Mouse (Mus musculus) retina, embryonic 14.5 days (tissue): ENCODE measurements around the gene Stx6.

Experiments
- DNase-seq: peaks from one replicate; pipeline ENCODE4 v3.0.0-alpha.2; 2015; ENCODE audit warnings: low spot score

Gene Stx6

DNA sequence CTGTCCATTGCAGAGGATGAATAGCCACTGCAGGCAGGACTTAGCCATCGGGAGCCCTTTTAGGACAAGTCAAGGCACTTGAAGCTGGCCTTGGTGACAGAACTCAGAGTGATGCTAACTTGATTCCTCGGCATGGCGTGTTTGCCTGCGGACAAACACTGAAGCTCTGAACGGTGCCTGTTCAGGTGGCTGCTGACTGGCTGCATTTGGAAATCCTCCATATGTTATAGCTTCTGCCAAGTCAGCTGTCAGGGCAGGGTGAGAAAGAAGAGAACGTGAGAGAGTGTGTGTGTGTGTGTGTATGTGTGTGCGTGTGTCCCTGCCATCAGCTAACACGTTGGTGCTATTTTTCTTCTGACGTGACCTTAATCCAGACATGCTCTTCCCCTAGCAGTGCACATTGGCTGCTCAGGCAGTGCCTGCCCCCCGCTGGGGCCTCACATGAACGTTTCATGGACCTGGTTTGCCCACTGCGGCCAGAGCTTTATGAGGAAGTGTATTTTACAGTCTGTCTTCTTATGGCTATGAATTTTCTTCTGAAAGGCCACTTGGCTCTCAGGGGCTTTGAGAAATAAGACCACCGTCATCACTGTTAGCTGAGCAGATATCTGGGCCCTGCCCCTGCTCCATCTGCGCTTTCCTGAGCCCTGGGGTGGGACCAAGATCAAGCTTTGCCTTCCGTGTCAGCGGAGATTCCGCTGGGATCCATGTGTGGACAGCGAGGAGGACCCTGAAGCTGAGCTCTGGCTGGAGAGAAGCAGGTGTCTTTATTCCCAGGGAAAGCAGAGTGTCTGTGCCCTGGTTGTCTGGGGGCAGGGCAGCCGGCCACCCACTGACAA, 47.5 kb downstream of the Stx6 start:
- peak; percentile 66 for DNase-seq

DNA sequence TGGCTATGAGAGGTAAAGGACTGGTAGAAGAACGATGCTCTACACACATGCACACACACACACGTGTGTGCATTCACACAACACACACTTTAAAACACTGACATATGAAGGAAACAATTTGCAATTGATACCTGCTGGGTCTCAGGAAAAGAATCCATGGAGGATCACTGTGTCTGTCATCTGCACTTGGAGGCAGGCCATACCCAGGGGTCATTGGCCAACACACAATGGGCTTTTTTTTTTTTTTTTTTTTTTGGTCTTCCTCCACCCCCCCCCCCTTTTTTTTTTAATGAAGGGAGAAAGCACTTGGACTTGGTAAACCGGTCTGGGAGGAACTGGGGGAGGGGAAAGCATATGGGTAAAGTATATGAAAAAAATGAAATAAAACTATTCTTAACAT, 49.3 kb downstream of the Stx6 start:
- no peak for DNase-seq

DNA sequence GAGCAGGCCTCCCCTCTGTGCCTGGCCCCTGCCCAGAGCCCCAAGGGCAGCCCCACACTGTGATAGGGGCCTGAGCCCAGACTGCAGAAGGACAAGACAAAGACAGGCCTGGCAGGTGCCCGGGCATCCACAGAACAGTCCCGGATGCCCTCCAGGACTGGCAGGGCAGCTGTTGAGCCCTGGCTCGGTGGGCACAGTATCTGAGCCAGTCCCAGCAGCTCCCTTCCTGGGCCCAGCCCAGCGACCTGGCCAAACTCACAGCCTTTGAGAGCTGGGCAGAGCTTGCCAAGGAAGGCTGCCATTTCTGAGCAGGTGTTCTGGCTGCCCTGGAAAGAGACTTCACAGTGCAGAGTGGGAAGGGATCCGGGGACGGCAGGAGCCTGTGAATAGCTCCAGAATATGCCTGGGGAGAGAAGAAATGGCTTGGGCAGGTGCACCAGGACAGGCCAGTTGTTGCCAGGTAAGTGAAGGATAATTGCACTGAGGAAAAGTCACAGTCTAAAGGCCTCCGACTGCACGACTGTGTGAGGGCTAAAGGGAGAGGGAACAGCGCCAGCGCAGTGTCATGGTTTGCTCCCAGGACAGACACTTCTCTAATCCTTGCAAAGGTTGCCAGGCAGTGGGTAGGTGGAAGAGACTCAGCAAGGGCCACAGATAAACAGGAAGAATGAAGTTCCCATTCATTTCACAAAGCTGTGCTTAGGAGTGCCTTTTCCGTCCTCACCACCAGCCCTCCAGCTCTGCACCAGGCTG, 51.7 kb downstream of the Stx6 start:
- DNase-seq, result no peak

DNA sequence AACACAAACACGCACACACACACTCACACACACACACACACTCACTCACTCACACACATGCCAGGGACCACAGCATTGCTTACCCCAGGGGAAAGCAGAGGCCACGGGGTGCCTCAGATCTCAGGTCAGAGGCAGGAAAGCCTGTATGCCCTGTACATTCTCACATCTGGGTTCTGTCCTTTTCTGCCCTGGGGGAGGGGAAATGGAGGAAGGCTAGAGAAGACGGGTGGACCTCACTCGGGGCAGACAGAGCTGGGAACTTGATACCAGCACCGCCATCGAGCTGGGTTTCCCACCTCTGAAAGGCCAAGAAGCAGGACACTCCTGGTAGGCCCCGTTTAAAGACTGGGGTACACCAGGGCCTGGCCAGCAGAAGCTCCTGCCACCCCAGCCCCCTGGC, 52.5 kb downstream of the Stx6 start:
- no peak for DNase-seq

DNA sequence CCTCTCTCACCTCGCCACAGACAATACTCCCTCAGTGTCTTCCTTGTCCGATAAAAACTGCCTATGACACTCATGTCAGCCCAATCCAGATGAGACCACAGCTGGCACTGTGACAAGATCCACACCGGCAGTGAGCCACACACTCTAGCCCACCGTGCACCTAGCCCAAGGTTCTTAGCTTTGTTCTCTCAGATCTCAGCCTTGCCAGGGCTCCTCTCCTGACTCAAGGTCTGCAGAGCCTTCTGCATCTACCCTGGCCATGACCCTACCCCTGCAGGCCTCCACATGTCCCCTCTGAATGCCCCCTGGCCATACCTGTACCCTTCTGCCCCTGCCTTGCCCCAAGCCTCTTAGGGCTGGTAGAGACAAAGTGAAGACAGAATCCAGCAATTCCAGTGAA, 53.6 kb downstream of the Stx6 start:
- no peak for DNase-seq

DNA sequence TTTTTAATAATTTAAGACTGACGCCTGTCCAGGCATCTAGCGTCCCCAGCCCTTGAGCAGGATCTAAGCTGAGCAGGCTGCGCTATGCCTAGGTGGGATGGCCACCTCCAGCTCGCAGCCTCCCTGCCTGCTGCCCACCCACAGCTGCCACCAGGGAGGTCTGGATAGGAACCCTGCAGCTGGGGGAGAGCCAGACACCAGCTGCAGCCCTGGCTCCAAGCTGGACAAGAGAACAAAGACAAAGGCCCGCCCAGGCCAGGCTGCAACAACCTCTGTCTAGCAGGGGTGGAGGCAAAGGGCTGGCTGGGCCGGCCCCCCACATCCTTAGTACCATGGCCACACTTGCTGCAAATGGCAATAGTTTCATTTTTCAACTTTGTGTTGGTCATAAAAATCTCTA, 54.0 kb downstream of the Stx6 start:
- peak; percentile 75 for DNase-seq

DNA sequence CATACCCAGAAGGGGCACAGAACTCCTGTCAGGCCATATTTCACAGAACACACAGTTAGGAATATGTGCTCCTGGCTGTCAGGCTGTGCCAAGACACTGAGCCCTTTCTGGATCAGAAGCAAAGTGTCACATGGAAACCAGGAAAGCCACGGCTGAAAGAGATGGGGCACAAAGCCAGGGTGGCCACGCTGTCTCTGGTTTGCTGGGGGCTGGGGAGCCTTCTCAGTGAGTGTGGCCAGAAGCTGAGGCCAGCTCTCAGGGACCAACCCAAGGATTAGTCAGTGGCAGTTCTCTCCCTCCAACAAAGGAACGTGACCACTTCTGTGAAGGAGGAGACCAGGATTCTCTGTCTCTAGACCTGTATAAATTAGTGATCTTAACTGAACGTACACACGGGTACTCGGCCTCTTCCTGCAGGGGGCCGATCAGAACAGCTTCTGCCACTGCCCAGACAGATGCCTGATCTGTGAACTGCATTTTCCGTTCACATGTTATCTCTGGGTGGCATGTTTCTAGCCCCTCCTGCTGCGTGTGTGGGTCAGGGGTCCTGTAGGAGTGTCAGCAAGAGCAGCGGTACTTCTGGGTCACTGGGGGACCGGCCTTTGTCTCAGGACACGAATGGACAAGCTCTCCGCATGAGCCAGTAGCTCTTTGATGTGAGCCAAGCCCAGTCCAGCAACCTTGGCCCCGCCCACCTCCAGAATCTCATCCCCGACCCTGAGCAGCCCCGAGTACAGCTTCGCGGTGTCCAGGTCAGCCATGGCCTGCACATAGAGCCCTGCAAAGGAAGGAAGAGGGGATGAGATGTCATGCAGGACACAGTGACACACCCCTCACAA, 54.6 kb downstream of the Stx6 start:
- peak; percentile 68 for DNase-seq

DNA sequence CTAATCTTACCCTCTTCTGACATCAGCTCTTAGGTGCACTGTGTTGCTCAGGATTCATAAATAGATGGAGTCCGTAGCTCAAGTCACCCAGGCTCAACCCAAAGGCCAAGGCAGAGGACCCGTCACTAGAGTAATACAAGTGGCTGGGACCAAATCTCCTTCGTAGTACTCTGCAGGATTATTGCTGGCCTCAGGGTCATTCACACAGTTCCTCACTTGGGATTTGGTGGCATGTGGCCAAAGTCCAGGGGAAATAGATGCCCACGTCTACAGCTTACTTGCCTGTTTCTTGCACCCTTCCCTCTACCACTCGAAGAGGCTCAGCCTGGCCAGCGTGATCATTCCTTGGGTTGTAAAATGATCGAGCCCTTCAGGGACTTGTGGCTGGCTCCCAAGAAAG, 55.4 kb downstream of the Stx6 start:
- DNase-seq, result no peak

DNA sequence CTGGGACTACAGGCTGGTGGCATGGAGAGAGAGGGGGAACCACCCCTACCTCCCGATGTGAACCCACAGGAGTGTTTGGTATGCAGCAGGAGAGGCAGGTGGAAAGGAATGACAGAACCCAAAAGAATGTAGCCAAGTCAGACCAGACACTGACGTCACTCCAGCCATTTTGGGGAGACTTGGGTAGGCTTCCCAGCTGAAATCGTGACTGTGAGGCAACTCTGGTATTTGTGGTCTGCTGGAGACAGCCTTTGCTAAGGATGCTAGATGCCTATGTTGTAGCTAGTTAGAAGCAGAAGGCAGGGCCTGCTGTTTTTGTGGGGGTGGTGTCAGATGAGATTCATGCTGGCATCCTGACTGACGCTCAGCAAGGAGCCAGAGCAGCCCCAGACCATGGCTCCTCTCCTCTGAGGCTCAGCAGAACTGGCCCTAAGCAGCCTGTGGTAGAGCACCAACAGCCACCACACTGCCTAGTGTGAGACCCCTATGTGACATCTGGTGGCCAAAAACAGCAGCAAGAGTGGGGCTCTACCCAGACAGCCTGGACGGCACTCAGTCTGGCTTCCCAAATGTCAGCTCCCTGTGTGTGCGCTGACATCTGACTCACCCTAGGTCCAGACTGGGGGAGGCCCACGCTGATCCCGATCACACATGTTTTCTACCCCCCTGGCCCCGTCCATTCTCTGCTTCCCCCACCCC, 56.7 kb downstream of the Stx6 start:
- DNase-seq, result peak; percentile 64

DNA sequence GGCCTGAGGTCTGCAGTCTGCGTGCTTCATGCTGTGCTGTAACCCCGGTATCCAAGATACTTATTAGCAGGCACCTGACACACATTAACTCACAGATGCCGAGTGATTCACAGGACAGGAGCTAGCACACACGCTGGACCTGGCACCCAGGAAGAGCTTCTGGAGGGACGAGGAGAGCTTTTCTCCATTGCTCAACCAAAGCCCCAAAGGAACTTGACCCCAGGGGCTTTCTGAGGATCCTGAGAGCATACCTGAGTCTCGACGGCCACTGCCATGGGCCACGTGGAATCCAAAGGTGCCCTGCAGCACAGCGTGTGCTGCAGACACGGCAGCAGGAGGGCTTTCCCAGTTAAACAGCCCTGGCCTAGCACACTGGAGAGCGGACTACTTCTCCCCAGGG, 57.8 kb downstream of the Stx6 start:
- no peak for DNase-seq

DNA sequence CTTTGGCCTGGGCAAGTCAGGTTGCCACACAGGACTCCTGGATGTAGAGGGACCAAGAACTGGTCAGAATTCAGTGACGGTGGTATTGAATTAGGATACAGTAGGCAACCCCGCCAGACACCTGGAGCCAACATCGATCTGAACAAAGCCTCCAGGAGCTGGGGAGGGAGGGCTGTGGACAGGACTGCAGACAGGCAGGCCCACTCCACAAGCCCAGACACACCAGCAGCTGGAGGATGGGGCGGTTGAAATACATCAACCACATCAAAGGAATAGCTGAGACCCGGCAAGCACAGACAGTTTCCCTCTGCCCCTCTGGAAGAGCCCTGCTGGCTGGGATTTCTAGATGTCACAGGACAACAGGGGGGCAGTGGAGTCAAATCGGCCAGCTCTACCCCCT, 58.3 kb downstream of the Stx6 start:
- no peak for DNase-seq

DNA sequence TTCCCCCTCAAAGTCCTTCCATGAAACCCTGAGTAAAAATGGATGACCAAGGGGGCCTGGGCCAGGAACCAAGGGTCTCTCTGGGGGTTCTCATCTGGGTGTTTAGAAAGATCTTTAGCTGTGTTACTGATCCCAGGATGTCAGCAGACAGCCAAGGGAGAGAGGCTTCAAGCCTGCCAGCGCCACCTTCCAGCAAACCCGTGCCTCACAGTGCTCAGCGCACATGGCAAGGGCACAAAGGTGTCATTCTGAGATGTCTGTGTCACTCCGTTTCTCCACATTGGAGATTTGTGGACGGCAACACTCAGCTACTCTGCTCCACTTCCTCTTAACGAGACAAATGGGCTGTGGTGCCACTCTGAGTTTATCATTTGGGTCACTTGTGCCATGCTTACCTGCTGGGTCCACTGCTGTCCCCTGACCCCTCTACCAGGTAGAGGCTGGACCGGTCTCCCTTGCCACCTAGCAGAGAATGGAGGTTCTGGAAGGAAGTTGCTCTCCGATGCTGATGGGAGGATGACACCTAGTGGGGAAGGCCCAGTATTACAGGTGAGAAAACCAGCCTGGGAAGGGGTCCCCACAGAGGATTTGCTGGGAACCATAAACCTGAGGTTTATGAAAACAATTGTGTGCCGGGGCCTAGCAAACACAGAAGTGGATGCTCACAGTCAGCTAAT, 59.5 kb downstream of the Stx6 start:
- peak; percentile 79 for DNase-seq

DNA sequence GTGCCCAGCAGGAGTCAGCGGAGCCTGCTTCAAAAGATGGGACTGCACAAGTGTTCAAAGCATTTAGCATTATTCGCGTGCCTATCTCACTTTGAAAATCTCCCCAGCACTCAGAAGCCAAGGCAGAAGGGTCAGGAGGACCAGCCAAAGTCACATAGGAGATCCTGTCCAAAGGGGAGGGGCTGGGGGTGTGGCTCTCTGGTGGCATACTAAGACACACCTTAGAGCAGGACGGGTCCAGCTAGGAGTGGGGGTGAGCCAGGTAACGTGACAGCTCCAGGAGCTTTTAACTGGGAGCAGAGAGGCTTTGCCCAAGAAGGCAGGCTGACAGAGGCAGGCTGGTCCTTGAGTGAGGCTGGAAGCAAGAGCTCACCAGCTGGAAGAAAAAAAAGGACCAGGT, 60.4 kb downstream of the Stx6 start:
- DNase-seq, result no peak

DNA sequence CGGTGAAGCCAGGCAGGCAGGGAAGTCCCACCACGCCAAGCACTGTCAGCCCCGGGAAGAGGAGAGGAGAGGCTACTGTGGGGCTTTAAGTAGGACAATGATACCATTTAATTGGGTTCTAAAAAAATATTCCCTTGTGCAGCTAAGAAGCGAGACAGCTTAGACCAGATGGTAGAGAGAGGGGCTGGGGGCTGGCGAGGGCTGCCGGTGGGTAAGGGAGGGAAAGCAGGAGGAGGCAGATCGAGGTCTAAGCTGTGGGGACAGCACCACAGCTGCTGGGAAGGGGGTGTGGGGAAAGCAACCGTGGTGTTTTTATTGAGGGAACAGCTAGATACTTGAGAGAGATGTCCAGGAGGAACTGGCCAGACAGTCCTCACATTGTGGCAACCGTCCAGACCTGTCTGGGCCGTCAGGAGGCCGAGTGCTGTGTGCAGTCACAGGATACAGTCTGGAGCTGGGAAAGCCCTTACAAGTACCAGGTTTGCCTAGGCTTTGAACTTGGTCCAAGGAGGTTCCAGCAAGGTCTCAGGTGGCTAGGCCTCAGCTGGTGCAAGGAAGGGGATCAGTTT, 63.7 kb downstream of the Stx6 start:
- DNase-seq, result no peak

DNA sequence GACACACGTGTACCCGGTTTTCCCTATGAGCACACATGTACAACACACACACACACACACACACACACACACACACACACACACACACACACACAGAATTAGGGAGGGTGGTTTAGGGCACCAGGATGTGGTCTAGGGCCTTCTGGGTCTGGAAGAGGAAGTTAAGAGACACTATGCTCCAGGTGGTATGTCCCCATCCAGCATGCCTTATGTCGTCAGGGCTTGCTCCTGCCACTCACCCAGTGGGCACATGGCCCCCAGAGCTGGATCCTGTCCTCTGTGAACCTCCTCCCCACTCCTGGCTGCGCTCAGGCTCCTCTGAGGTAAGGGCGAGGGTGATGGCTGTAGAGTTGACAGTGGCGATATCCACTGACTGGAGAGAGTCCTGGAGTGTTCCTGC, 64.5 kb downstream of the Stx6 start:
- DNase-seq, result no peak

DNA sequence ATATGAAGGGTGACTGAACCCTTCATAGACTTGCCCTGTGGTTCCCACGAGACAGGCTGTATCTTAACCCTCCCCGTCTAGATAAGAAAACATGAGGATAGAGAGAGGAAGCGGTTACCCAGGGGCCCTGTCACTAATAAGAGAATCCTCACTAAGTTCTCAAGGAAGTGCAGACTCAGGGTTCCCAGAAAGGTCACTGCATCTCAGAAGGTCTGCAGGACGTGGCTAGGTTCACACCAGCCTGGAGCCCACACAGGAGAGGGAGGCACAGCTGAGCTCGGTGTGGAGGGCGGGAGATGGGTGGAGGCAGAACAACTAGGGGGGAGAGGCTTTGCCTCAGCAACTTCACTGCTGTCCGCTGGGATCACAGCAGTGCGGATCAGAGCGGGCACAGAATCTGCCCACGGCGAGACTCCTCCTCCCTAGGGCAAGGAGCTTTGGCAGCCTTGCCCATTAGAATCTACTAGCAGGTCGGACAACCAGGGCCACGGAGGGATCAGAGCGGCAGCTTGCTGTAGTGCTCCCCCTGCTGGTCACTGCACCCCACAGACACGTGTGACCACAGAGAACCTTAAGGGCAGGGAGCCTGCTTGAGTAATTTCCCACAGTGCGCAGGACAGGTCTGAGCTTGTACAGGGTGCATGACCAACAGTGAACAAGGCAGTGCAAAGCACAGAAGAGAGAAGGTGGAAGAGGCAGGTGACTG, 65.5 kb downstream of the Stx6 start:
- peak; percentile 95 for DNase-seq

DNA sequence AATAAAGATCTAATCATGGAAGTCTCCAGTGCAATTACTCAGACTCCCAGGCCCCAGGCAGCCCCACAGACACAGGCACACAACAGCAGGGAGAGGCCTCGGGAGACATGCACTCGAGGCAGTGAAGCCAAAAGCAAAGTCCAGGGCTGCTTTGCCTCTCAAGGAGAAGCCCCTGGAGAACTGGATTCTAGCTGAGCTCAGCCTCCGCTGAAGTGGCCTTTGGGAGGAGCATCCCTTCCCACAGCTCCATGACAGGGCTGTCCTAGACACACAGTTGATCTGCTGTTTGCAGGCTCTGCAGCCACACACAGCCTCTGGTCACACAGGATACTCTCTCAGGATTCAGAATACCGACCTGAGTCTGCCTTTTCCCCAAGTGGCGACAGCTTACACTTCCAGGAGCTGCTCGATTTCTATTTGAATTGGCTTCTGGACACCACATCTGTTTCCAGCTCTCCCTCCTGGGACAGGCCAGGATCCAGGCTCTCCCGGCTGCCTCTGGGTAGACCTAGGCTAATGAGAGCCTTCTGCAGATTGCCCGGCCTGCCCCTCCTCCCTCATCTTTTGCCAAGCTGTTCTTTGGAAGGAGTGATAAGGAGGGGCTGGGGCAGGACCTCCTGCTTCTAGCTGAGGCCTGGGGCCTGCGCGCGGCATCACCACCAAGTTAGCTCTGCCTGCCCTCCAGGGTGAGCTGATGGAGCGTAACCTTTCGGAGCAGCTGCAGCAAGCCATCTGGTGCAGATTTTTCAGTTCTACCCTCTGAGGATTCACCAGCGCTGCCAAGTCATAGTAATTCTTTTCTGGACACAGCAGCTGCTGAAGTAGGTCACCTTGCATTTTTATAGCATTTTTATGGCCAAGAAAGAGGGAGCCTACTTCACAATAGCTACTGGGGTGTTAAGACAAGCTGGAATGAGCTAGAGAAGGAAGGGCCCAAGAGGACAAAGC, 71.2 kb downstream of the Stx6 start:
- peak; percentile 78 for DNase-seq

DNA sequence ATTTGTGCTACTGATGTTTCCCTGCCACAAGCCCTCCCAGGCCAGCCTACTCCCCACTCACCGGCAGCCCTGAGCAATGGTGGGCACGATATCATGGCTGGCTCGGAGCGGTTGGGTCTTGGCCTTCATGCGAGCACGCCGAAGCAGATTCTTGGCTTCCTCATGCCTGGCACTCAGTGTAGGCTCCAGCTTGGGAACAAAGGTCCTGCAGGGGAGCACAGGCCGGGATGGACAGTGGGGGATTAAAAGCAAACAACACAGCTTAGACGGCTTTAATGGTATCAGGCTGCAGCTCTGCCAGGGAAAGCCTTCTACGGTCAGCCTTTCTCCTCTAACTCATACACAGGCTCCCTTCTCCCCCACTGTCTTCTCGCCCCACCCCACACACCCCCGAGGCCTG, 73.9 kb downstream of the Stx6 start:
- no peak for DNase-seq

DNA sequence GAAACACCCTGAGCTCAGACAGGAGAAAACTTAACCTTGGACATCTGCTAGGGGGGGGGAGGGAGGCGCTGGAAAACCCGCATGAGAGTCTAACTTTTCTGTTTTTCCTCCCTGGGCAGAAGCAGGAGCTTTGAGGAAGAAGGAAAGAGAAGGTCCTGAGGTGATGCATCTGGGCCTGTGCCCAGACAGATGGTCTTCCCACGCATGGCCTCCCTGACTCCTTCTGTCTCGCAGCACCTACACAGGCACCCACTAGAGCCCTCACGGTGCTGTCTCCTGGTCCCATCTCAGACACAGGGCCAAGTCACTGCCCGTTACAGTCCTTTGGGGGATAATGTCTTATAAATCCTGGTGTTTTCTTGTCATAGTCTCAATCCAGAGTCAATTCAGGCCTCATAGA, 74.3 kb downstream of the Stx6 start:
- no peak for DNase-seq
